Mouse (Mus musculus): ENCODE measurements around the gene Emc7.

The Emc7 gene

DNA sequence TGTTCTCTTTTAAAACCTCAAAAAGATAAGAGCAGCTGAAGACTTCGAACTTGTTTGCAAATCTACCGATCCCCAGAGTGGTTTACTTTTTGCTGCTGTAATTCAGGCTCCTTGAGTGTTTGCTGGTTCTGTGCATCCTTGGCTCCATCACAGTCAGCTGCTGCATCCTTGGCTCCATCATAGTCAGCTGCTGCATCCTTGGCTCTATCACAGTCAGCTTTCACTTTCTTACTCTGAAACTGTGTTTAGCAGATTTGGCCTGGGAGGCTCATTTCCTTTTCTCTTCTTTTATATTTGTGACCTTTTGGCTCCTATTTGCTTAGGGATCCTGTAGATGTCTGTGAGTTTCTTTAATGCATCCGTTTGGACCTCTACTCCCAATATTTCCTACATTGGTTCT is 62.4 kb downstream of the Emc7 start:
- in situ Hi-C loops (cut with MboI, MseI): no loop called here

DNA sequence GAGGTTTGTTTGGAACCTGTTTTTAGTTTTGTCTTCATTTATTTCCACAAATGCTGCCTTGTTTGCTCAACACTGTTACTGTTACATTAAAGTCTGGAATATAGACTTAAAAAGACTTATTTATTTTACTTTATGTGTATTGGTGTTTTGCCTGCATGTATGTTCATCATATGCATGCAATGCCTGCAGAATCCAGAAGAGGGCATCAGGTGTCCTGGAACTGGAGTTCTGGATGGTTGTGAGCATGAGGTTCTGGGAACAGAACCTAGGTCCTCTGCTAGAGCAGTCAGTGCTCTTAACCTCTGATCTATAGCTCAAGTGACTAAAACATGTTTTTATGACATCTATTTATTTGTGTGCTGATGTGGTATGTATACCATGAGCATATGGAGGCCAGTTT is 63.7 kb downstream of the Emc7 start:
- in situ Hi-C loops (cut with MboI, MseI): no loop called here

DNA sequence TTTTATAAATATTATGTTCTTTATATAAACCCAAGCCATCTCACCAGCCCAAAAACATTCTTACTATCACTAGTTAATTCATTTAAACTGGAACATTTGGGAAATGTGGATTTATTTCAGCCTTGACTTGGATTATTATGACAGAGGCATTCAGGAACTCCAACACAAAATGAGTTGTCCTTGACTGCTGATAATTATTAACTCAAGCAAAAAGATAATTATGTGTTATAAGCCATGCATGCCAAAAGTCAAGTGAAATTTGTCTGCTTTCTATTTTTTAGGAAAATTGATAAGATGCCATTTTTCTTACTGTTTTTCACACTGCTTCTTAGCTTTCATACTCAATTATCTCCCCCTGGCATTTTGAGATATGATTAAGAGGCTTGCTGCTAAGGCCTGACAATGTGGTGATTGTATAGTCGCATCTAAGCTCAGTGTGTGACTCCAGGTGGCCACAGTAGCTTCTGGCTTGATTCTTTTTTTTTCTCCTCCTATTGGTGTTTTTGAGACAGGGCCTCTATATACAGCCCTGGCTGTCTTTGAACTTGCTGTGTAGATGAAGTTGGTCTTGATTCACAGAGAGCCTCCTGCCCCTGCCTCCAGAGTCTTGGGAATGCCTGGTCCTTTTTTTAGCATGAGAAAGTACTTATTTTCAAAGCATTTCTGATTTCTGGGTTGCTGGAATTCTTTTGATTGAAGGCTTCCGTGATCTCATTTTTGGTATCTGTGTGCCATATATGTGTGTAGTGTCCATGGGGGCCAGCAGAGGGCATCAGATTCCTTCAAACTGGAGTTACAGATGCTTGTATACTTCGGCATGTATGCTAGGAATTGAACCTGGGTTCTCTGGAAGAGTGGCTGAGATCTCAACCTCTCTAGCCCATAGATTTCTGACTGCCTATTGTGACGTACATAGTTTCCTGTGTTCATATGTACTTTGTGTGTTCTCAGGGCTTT is 66.0 kb downstream of the Emc7 start:
- in situ Hi-C loops (cut with MboI, MseI): no loop called here

Measured in T-helper 1 cell (primary cell).